Mouse (Mus musculus) testis, postnatal 14 days (tissue): ENCODE data around the gene H2-Ab1.
"Not testable (repeated sequence)": the region's sequence is repeated elsewhere in the genome, so short reads cannot be mapped to it uniquely, and the experiment has no call there.

Source experiments
- DNase-seq: peaks from one replicate; pipeline ENCODE4 v3.0.0; 2021; ENCODE audit warnings: low spot score

The H2-Ab1 gene

DNA sequence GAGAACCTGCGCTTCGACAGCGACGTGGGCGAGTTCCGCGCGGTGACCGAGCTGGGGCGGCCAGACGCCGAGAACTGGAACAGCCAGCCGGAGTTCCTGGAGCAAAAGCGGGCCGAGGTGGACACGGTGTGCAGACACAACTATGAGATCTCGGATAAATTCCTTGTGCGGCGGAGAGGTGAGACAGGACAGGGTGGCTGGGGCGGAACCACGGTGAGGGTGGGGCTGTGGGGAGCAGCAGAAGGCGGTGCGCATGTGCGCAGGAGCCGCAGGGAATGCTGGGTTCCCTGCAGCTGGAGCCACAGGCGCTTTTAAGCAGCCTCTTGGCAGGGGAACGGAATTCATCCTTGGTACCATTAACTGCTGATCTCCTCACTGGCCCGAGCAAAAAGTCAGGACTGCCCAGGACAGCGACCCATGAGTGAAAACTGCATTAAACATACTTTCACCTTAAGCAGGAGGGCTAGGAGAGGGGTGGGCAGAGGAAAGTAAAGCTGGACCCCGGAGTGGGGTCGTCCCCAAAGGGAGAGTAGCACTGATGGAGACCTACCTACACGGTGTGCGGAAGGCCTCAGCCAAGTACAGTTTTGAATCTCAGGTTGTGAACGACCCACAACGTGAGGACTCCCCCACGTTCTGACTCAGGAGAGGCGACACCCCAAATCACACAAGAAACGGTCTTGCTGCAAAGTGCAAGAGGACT, 52.3 kb downstream of the H2-Ab1 start:
- DNase-seq = peak; percentile 73

DNA sequence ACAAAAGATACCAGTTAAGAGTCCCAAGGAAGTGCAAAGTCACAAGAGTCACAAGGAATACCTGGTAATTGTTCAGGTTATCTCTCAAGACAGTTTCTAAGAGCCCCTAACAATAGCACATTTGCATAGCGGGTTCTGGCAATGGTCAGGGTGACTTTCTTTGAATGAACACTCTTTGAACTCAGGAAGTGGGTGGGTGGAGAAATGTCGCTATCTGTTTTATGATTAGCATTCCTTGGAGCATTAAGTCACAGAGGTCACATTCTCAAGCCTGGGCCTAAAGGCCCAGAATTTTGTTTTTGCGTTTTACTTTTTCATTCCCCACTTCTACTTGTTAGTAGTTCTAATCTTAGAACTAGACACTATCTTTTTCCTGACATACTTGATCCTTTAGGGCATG, 53.0 kb downstream of the H2-Ab1 start:
- DNase-seq = not testable (repeated sequence)

DNA sequence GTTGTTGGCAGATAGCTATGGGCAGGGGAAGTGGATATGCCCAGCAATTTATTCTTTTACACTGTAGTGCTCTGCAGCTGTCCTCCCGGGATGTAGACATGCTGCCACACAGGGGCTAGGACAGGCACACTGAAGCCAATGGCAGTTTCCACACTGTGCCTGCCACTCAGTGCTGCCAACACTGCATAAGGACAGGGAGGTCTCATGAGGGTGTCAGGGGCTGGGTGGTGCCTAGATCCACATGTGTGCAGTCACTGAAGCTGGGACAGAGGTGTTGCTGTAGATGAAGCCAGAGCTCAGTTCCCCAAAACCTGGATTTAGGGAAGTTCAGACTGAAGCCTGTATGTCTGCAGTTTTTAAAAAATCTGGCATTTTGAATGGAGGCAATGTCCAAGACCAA, 54.7 kb downstream of the H2-Ab1 start:
- DNase-seq = no peak

DNA sequence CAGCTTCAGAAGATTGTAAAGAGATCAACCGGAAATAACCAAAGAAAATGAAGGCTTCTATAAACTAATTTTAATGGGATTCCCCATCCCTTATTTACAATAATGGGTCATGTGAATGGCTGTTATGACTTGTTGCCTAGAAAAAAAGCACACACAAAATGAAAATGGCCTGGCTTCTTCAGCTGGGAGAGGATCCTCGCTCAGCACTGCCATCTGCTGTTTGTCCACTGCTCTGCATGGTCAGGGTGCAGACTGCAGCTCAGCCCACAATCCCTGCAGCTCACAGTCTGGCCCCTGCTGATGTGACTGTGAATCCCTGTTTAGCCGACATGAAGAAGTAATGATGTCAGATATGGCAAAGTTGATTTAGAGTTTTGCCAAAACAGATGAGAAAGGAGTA, 55.9 kb downstream of the H2-Ab1 start:
- peak; percentile 28 for DNase-seq

DNA sequence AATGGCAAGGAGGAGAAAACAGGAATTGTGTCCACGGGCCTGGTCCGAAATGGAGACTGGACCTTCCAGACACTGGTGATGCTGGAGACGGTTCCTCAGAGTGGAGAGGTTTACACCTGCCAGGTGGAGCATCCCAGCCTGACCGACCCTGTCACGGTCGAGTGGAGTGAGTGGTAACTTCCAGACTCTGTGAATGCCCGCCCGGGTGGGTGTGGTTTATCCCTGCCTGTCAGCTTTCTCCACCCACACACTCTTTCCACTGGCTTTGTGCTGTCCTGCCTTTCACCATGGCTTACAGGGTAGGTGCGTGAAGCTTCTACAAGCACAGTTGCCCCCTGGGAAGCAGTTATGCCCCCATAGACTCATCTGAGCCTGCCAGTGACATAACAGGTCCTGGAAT, 56.8 kb downstream of the H2-Ab1 start:
- DNase-seq = no peak

DNA sequence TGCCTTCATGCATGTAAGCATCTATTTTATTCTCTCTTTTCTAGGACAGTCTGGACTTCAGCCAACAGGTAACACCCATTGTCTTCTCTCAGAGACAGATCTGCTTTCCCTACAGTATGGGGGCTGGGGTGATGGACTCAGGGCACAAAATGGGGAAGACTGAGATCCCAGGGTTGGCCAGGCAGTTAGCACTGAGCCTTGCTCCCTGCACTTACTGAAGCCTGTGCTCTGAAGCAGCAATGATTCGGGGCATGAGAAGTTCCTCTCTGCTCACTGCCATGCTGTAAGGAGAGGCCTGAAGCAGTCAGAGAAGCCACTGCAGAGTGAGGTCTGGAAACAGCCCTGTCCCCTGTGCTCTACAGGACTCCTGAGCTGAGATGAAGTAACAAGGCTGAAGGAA, 58.0 kb downstream of the H2-Ab1 start:
- DNase-seq = no peak

DNA sequence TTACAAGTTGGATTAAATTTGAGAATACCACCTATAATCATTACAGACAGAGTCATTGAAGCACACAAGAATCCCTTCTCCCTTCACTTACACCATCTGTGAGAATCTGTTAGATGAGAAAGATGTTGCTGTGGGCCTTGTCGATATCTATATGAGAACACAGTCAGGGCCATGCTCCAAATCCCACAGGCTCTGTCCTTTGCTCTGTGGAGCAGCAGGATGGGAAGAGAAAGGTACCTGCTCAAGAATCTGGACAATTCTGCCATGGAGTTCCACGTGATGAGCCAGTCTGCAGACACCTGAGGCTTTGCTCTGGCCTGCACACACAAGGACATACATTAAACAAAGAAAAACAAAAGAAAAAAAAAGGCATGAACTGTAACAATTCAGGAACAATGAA, 59.2 kb downstream of the H2-Ab1 start:
- DNase-seq = no peak

DNA sequence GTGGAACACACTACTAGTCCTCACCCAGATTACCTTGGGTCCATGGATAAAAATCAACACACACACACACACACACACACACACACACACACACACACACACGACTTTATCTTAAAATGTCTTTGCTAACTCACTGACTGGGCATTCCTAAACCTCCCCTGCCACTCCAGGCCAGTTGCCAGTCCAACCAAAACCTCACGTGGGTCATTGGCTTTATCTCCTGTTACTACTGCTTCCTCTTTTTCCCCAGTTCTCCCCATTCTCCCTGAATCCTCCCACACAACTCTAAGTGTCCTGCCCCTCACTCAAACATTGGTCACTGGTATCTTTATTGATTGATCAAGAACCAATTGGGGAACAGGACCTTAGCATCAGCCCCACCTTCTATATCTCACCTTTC, 59.8 kb downstream of the H2-Ab1 start:
- DNase-seq = no peak
